Mouse (Mus musculus): ENCODE results near the gene Myoz1. TPM values are rescaled to one million over a fixed set of nuclear protein-coding genes. Genes with fewer than 3 reads are reported as not detected.

The Myoz1 gene
- polyA plus RNA-seq, 1 experiment from 2014 or later, result 0.86 TPM

GRCm38 (mm10) chr14:20663601-20664000, 7.3 kb upstream of the Myoz1 start:
- no peak overlapping the region for H3K4me3 ChIP-seq
- WGBS, result 69% methylated on average over 2 of the region's 2 CpGs
- peaks cover 53% of the 10 kb centered on the region for H3K27me3 ChIP-seq (ENCODE audit: low read depth, poor library complexity, severe bottlenecking)
- no peaks in the 10 kb centered on the region for H3K36me3 ChIP-seq
- H3K9me3 ChIP-seq (replicated peaks), result no peaks in the 10 kb centered on the region
- H3K27ac ChIP-seq, result no peak overlapping the region
- H3K4me1 ChIP-seq, result peaks cover 28% of the 10 kb centered on the region
- no peak for DNase-seq (ENCODE audit: low spot score)

- Histone ChIP-seq H3K27ac (no peak overlapping the region), H3K4me1 (peaks cover 28% of the 10 kb centered on the region), H3K36me3 (no peaks in the 10 kb centered on the region), H3K27me3 (ENCODE audit: low read depth, poor library complexity, severe bottlenecking) (peaks cover 45% of the 10 kb centered on the region), H3K4me3 (peak overlapping the region; percentile 76; the same call in 1 of the 2 replicates), H3K9me3 (replicated peaks) (no peaks in the 10 kb centered on the region)
- 89% methylated on average over 3 of the region's 3 CpGs for WGBS
- DNase-seq (ENCODE audit: low spot score), result no peak
Measured at GRCm38 (mm10) chr14:20662740-20663139, 6.4 kb upstream of the Myoz1 start.

- peak; percentile 59 for DNase-seq (ENCODE audit: low spot score)
- H3K4me1 ChIP-seq, result peaks cover 28% of the 10 kb centered on the region
- peak overlapping the region; percentile 87 for H3K27ac ChIP-seq
- H3K4me3 ChIP-seq, result peak overlapping the region; percentile 76
- peaks cover 38% of the 10 kb centered on the region for H3K27me3 ChIP-seq (ENCODE audit: low read depth, poor library complexity, severe bottlenecking)
- WGBS, result 12% methylated on average over 19 of the region's 19 CpGs
- no peaks in the 10 kb centered on the region for H3K36me3 ChIP-seq
- H3K9me3 ChIP-seq (replicated peaks), result no peaks in the 10 kb centered on the region
Measured at GRCm38 (mm10) chr14:20661661-20662331, 5.5 kb upstream of the Myoz1 start.

- peak; percentile 92 for DNase-seq (ENCODE audit: low spot score)
- Histone ChIP-seq H3K4me1 (peaks cover 32% of the 10 kb centered on the region), H3K36me3 (no peaks in the 10 kb centered on the region), H3K4me3 (peak overlapping the region; percentile 76), H3K27ac (peak overlapping the region; percentile 87), H3K27me3 (ENCODE audit: low read depth, poor library complexity, severe bottlenecking) (peaks cover 36% of the 10 kb centered on the region), H3K9me3 (replicated peaks) (no peaks in the 10 kb centered on the region)
- WGBS, result 2% methylated on average over 52 of the region's 52 CpGs
Measured at GRCm38 (mm10) chr14:20660827-20661660, 4.7 kb upstream of the Myoz1 start.

- peaks cover 32% of the 10 kb centered on the region for H3K4me1 ChIP-seq
- H3K27ac ChIP-seq, result no peak overlapping the region
- whole genome bisulfite sequencing, result 97% methylated on average over 7 of the region's 7 CpGs
Measured at GRCm38 (mm10) chr14:20659687-20660086, 3.3 kb upstream of the Myoz1 start.

GRCm38 (mm10) chr14:20658902-20659301, 2.6 kb upstream of the Myoz1 start:
- H3K4me3 ChIP-seq, result no peak overlapping the region
- H3K36me3 ChIP-seq, result no peaks in the 10 kb centered on the region
- H3K27ac ChIP-seq, result no peak overlapping the region
- H3K27me3 ChIP-seq (ENCODE audit: low read depth, poor library complexity, severe bottlenecking), result peaks cover 25% of the 10 kb centered on the region
- WGBS, result 89% methylated on average over 6 of the region's 6 CpGs
- no peak for DNase-seq (ENCODE audit: low spot score)
- H3K9me3 ChIP-seq (replicated peaks), result no peaks in the 10 kb centered on the region
- peaks cover 27% of the 10 kb centered on the region for H3K4me1 ChIP-seq

More at GRCm38 (mm10) chr14:20659687-20660086, 3.3 kb upstream of the Myoz1 start:
- no peak for DNase-seq (ENCODE audit: low spot score)
- peaks cover 31% of the 10 kb centered on the region for H3K27me3 ChIP-seq (ENCODE audit: low read depth, poor library complexity, severe bottlenecking)
- no peaks in the 10 kb centered on the region for H3K36me3 ChIP-seq
- no peaks in the 10 kb centered on the region for H3K9me3 ChIP-seq (replicated peaks)
- no peak overlapping the region for H3K4me3 ChIP-seq

GRCm38 (mm10) chr14:20658326-20658725, 2.0 kb upstream of the Myoz1 start:
- no peaks in the 10 kb centered on the region for H3K9me3 ChIP-seq (replicated peaks)
- no peaks in the 10 kb centered on the region for H3K36me3 ChIP-seq
- peaks cover 19% of the 10 kb centered on the region for H3K27me3 ChIP-seq (ENCODE audit: low read depth, poor library complexity, severe bottlenecking)
- H3K4me3 ChIP-seq, result no peak overlapping the region
- no peak for DNase-seq (ENCODE audit: low spot score)
- peaks cover 27% of the 10 kb centered on the region for H3K4me1 ChIP-seq
- no peak overlapping the region for H3K27ac ChIP-seq

- Histone ChIP-seq H3K9me3 (replicated peaks) (no peaks in the 10 kb centered on the region), H3K4me1 (peaks cover 10% of the 10 kb centered on the region), H3K27me3 (ENCODE audit: low read depth, poor library complexity, severe bottlenecking) (no peaks in the 10 kb centered on the region), H3K4me3 (no peak overlapping the region), H3K27ac (no peak overlapping the region), H3K36me3 (no peaks in the 10 kb centered on the region)
- 75% methylated on average over 9 of the region's 9 CpGs for WGBS
- no peak for DNase-seq (ENCODE audit: low spot score)
Measured at GRCm38 (mm10) chr14:20655731-20656130, 609 bp downstream of the Myoz1 start.

GRCm38 (mm10) chr14:20654690-20655421, 1.5 kb downstream of the Myoz1 start:
- H3K27ac ChIP-seq, result no peak overlapping the region

GRCm38 (mm10) chr14:20651722-20652256, 4.6 kb downstream of the Myoz1 start:
- no peak overlapping the region for H3K27ac ChIP-seq
- no peak for DNase-seq (ENCODE audit: low spot score)
- H3K4me1 ChIP-seq, result peaks cover 5% of the 10 kb centered on the region; the same call in 1 of the 2 replicates
- H3K27me3 ChIP-seq (ENCODE audit: low read depth, poor library complexity, severe bottlenecking), result no peaks in the 10 kb centered on the region
- WGBS, result 68% methylated on average over 4 of the region's 4 CpGs
- no peaks in the 10 kb centered on the region for H3K36me3 ChIP-seq
- H3K9me3 ChIP-seq (replicated peaks), result no peaks in the 10 kb centered on the region
- no peak overlapping the region for H3K4me3 ChIP-seq

More at GRCm38 (mm10) chr14:20654690-20655421, 1.5 kb downstream of the Myoz1 start:
- H3K9me3 ChIP-seq (replicated peaks), result no peaks in the 10 kb centered on the region
- H3K4me3 ChIP-seq, result no peak overlapping the region
- DNase-seq (ENCODE audit: low spot score), result no peak
- no peaks in the 10 kb centered on the region for H3K27me3 ChIP-seq (ENCODE audit: low read depth, poor library complexity, severe bottlenecking)
- H3K4me1 ChIP-seq, result peaks cover 5% of the 10 kb centered on the region; the same call in 1 of the 2 replicates
- WGBS, result 82% methylated on average over 9 of the region's 9 CpGs
- H3K36me3 ChIP-seq, result no peaks in the 10 kb centered on the region

GRCm38 (mm10) chr14:20651000-20651399, 5.3 kb downstream of the Myoz1 start:
- Histone ChIP-seq H3K9me3 (replicated peaks) (no peaks in the 10 kb centered on the region), H3K4me1 (no peaks in the 10 kb centered on the region), H3K36me3 (no peaks in the 10 kb centered on the region), H3K27me3 (ENCODE audit: low read depth, poor library complexity, severe bottlenecking) (no peaks in the 10 kb centered on the region), H3K4me3 (no peak overlapping the region), H3K27ac (0 out of 2 replicates have a peak overlapping the region, but pooled peaks have one; percentile 14)
- 84% methylated on average over 2 of the region's 2 CpGs for WGBS
- DNase-seq (ENCODE audit: low spot score), result no peak

- no peaks in the 10 kb centered on the region for H3K27me3 ChIP-seq (ENCODE audit: low read depth, poor library complexity, severe bottlenecking)
- 0 out of 2 replicates have a peak, but pooled peaks cover 5% of the 10 kb centered on the region for H3K4me1 ChIP-seq
- H3K36me3 ChIP-seq, result no peaks in the 10 kb centered on the region
- no peak for DNase-seq (ENCODE audit: low spot score)
- H3K4me3 ChIP-seq, result no peak overlapping the region
- no peak overlapping the region for H3K27ac ChIP-seq
- H3K9me3 ChIP-seq (replicated peaks), result no peaks in the 10 kb centered on the region
Measured at GRCm38 (mm10) chr14:20646381-20646780, 10.0 kb downstream of the Myoz1 start.
